Mouse (Mus musculus): ENCODE measurements around the gene Ltbp4. TPM values are rescaled to one million over a fixed set of nuclear protein-coding genes. Genes with fewer than 3 reads are reported as not detected.
A peak's percentile ranks its signal among the peaks of the same experiment; 100 is the strongest.

Gene Ltbp4
- total and polyA plus RNA-seq, 3 experiments = 2.9 to 14.2 TPM; not detected in 1

GRCm38 (mm10) chr7:27383233-27383632 is 45.7 kb upstream of the Ltbp4 start (continued):
- no peak for TF ChIP-seq NRF1 (IDR thresholded peaks at IDR 0.05; ENCODE audit: insufficient read depth, low read depth, low read length, poor library complexity, severe bottlenecking)
- peak; percentile 67 to 76 for TF ChIP-seq EP300 (IDR thresholded peaks at IDR 0.05; ENCODE audit: low read depth in 1 of 2, low read length in 2 of 2)
- no peak for TF ChIP-seq TAL1 (IDR thresholded peaks at IDR 0.05; ENCODE audit: low read length)
- TF ChIP-seq BHLHE40 (IDR thresholded peaks at IDR 0.05; ENCODE audit: borderline replicate concordance, low read depth, low read length) = no peak
- peak; percentile 77 for TF ChIP-seq SIN3A (IDR thresholded peaks at IDR 0.05; ENCODE audit: low read length)
- TF ChIP-seq POLR2AphosphoS2 (IDR thresholded peaks at IDR 0.05; ENCODE audit: low read length) = no peak
- TF ChIP-seq POLR2AphosphoS5 (IDR thresholded peaks at IDR 0.05; ENCODE audit: borderline replicate concordance, low read depth, low read length) = no peak

DNA sequence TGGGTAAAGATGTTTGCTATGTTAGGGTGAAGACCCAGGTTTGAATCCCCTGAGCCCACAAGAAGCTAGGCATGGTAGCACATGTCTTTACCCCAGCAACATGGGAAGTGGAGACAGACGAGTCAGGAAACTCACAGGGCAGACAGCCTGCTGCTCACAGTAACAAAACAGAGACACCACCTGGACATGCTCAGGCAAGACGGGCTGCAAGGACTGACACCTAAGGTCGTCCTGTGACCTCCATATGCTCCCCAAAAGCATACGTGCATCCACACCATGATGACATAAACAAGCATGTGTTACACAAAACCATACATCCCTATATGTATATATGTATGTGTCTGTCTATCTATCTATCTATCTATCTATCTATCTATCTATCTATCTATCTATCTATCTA is 44.1 kb upstream of the Ltbp4 start:
- Histone ChIP-seq H3K27me3 (ENCODE audit: control insufficient read depth in 1 of 2, insufficient read depth in 2 of 2, low read length in 2 of 2) (no peaks in the 10 kb centered on the region), H3K27ac (ENCODE audit: control insufficient read depth, low read depth, low read length) (no peak overlapping the region)

DNA sequence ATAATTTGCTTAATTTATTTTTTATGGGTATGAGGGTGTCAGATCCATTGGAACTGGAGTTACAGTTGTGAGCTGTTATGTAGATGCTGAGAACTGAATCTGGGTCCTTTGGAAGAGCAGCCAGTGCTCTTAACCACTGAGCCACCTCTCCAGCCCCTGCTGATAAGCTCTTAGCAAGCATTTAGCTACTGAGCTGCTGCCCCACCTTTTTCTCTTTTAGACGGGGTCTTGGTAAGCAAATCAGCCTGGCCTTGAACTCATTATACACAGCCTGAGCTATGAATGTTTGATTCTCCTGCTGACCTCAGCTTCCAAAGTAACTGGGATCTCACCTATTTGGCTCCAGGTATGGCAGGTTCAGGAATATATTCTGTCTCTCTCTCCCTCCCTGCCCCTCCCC is 43.5 kb upstream of the Ltbp4 start:
- TF ChIP-seq MYC (IDR thresholded peaks at IDR 0.05; ENCODE audit: low read depth, low read length) = no peak
- no peak for TF ChIP-seq MAX (IDR thresholded peaks at IDR 0.05; ENCODE audit: low read length)
- no peak for TF ChIP-seq MXI1 (IDR thresholded peaks at IDR 0.05; ENCODE audit: low read depth, low read length)
- no peak for TF ChIP-seq CHD1 (IDR thresholded peaks at IDR 0.05; ENCODE audit: low read depth, low read length)
- TF ChIP-seq EP300 (IDR thresholded peaks at IDR 0.05; ENCODE audit: low read depth in 1 of 2, low read length in 2 of 2) = no peak
- TF ChIP-seq GABPA (IDR thresholded peaks at IDR 0.05; ENCODE audit: low read depth, low read length) = no peak
- no peak for TF ChIP-seq POLR2AphosphoS5 (IDR thresholded peaks at IDR 0.05; ENCODE audit: borderline replicate concordance, low read depth, low read length)
- no peak for TF ChIP-seq CTCF (IDR thresholded peaks at IDR 0.05 in 2 of 3, conservative IDR thresholded peaks at IDR 0.05 in 1 of 3; ENCODE audit: control insufficient read depth in 1 of 3, insufficient read depth in 1 of 3, low read depth in 2 of 3, low read length in 3 of 3, poor library complexity in 1 of 3, severe bottlenecking in 1 of 3)
- TF ChIP-seq NELFE (IDR thresholded peaks at IDR 0.05; ENCODE audit: low read depth, low read length) = no peak
- TF ChIP-seq BHLHE40 (IDR thresholded peaks at IDR 0.05; ENCODE audit: borderline replicate concordance, low read depth, low read length) = no peak
- TF ChIP-seq SMC3 (IDR thresholded peaks at IDR 0.05; ENCODE audit: low read depth, low read length) = no peak
- TF ChIP-seq KAT2A (conservative IDR thresholded peaks at IDR 0.05; ENCODE audit: low read depth, low read length) = no peak
- DNase-seq (ENCODE audit: low read depth, low spot score) = no peak
- peaks cover 0 to 12% of the 10 kb centered on the region in 2 experiments; a peak in 2 of 4 replicates for H3K36me3 ChIP-seq (ENCODE audit: control insufficient read depth in 1 of 2, insufficient read depth in 2 of 2, low read length in 2 of 2)
- H3K9me3 ChIP-seq (replicated peaks; ENCODE audit: insufficient read depth, low read length) = no peaks in the 10 kb centered on the region
- H3K27me3 ChIP-seq (ENCODE audit: control insufficient read depth in 1 of 2, insufficient read depth in 2 of 2, low read length in 2 of 2) = no peaks in the 10 kb centered on the region
- no peak overlapping the region for H3K9ac ChIP-seq (ENCODE audit: control insufficient read depth, low read depth, low read length, poor library complexity, severe bottlenecking)
- H3K79me2 ChIP-seq (ENCODE audit: control insufficient read depth, insufficient read depth, low read length, poor library complexity) = no peaks in the 10 kb centered on the region
- peaks cover 0 to 14% of the 10 kb centered on the region in 2 experiments; a peak in 2 of 4 replicates for H3K4me1 ChIP-seq (ENCODE audit: control insufficient read depth in 1 of 2, insufficient read depth in 2 of 2, low read length in 2 of 2)
- no peak overlapping the region for H3K27ac ChIP-seq (ENCODE audit: control insufficient read depth, low read depth, low read length)
- H3K4me3 ChIP-seq (ENCODE audit: control insufficient read depth in 1 of 2, insufficient read depth in 1 of 2, low read depth in 2 of 2, low read length in 2 of 2) = no peak overlapping the region

More for the DNA sequence above, 44.1 kb upstream of the Ltbp4 start:
- TF ChIP-seq MAFK (IDR thresholded peaks at IDR 0.05; ENCODE audit: borderline replicate concordance, low read depth, low read length) (no peak), TCF12 (IDR thresholded peaks at IDR 0.05; ENCODE audit: low read depth, low read length) (no peak), MYC (IDR thresholded peaks at IDR 0.05; ENCODE audit: low read depth, low read length) (no peak), POLR2AphosphoS5 (IDR thresholded peaks at IDR 0.05; ENCODE audit: borderline replicate concordance, low read depth, low read length) (no peak), GATA1 (IDR thresholded peaks at IDR 0.05; ENCODE audit: low read depth, low read length) (no peak), KAT2A (conservative IDR thresholded peaks at IDR 0.05; ENCODE audit: low read depth, low read length) (no peak), ETS1 (IDR thresholded peaks at IDR 0.05; ENCODE audit: low read depth, low read length) (no peak), NRF1 (IDR thresholded peaks at IDR 0.05; ENCODE audit: insufficient read depth, low read depth, low read length, poor library complexity, severe bottlenecking) (no peak), TAL1 (IDR thresholded peaks at IDR 0.05; ENCODE audit: low read length) (no peak), ZNF384 (IDR thresholded peaks at IDR 0.05; ENCODE audit: low read depth, low read length) (no peak), USF1 (IDR thresholded peaks at IDR 0.05; ENCODE audit: low read depth, low read length) (no peak), JUND (IDR thresholded peaks at IDR 0.05; ENCODE audit: low read depth, low read length) (no peak), MAZ (IDR thresholded peaks at IDR 0.05; ENCODE audit: low read depth, low read length) (no peak), MYB (IDR thresholded peaks at IDR 0.05; ENCODE audit: low read depth, low read length) (no peak), RCOR1 (IDR thresholded peaks at IDR 0.05; ENCODE audit: low read depth, low read length) (no peak), NELFE (IDR thresholded peaks at IDR 0.05; ENCODE audit: low read depth, low read length) (no peak), USF2 (IDR thresholded peaks at IDR 0.05; ENCODE audit: borderline replicate concordance in 1 of 2, insufficient read depth in 1 of 2, low read depth in 1 of 2, low read length in 2 of 2) (no peak), CTCF (IDR thresholded peaks at IDR 0.05 in 2 of 3, conservative IDR thresholded peaks at IDR 0.05 in 1 of 3; ENCODE audit: control insufficient read depth in 1 of 3, insufficient read depth in 1 of 3, low read depth in 2 of 3, low read length in 3 of 3, poor library complexity in 1 of 3, severe bottlenecking in 1 of 3) (no peak), SIN3A (IDR thresholded peaks at IDR 0.05; ENCODE audit: low read length) (no peak), MXI1 (IDR thresholded peaks at IDR 0.05; ENCODE audit: low read depth, low read length) (no peak)
- peaks cover 0 to 12% of the 10 kb centered on the region in 2 experiments; a peak in 2 of 4 replicates for H3K36me3 ChIP-seq (ENCODE audit: control insufficient read depth in 1 of 2, insufficient read depth in 2 of 2, low read length in 2 of 2)
- H3K9me3 ChIP-seq (replicated peaks; ENCODE audit: insufficient read depth, low read length) = no peaks in the 10 kb centered on the region
- H3K4me1 ChIP-seq (ENCODE audit: control insufficient read depth in 1 of 2, insufficient read depth in 2 of 2, low read length in 2 of 2) = peaks cover 0 to 14% of the 10 kb centered on the region in 2 experiments; a peak in 2 of 4 replicates
- no peak overlapping the region for H3K9ac ChIP-seq (ENCODE audit: control insufficient read depth, low read depth, low read length, poor library complexity, severe bottlenecking)
- no peak overlapping the region for H3K4me3 ChIP-seq (ENCODE audit: control insufficient read depth in 1 of 2, insufficient read depth in 1 of 2, low read depth in 2 of 2, low read length in 2 of 2)
- H3K79me2 ChIP-seq (ENCODE audit: control insufficient read depth, insufficient read depth, low read length, poor library complexity) = no peaks in the 10 kb centered on the region
- DNase-seq (ENCODE audit: low read depth, low spot score) = no peak
